Mouse (Mus musculus) liver, embryonic 11.5 days (tissue): ENCODE measurements around the gene Mosmo. TPM values are rescaled to one million over a fixed set of nuclear protein-coding genes. Genes with fewer than 3 reads are reported as not detected.

Source experiments
- ATAC-seq: fragments of 200-750 bp; cut with Nextera tagmentation; replicated peaks from 2 replicates; pipeline ENCODE4 v1.8.0; 2017; ENCODE audit warnings: moderate number of reproducible peaks, mild to moderate bottlenecking, moderate TSS enrichment, moderate library complexity; ENCODE audit not compliant: low FRiP score
- DNase-seq: peaks from one replicate; pipeline ENCODE4 v3.0.0-alpha.2; 2017; ENCODE audit warnings: low spot score
- H3K27ac ChIP-seq: fragments of 300-500 bp; sonication (generic); 2 replicates; pipeline ENCODE4 v1.5.1; 2014; ENCODE audit warnings: mild to moderate bottlenecking, low read depth, low read length, control low read depth
- H3K27me3 ChIP-seq: fragments of 300-500 bp; sonication (generic); replicated peaks from 2 replicates; pipeline ENCODE4 v1.6.1; 2014; ENCODE audit warnings: low read length, mixed read lengths; ENCODE audit not compliant: control insufficient read depth, insufficient read depth
- H3K36me3 ChIP-seq: fragments of 300-500 bp; sonication (generic); 2 replicates; pipeline ENCODE4 v1.6.1; 2014; ENCODE audit warnings: mild to moderate bottlenecking, low read length, moderate library complexity, mixed read lengths; ENCODE audit not compliant: control insufficient read depth, insufficient read depth
- H3K4me1 ChIP-seq: fragments of 300-500 bp; sonication (generic); replicated peaks from 2 replicates; pipeline ENCODE4 v1.6.1; 2014; ENCODE audit warnings: low read length, mixed read lengths; ENCODE audit not compliant: control insufficient read depth, insufficient read depth
- H3K4me2 ChIP-seq: fragments of 300-500 bp; sonication (generic); 2 replicates; pipeline ENCODE4 v1.6.1; 2014; ENCODE audit warnings: mild to moderate bottlenecking, control low read depth, moderate library complexity
- H3K4me3 ChIP-seq: fragments of 300-500 bp; sonication (generic); 2 replicates; pipeline ENCODE4 v1.5.1; 2014; ENCODE audit warnings: low read depth, low read length, control low read depth
- H3K9ac ChIP-seq: fragments of 300-500 bp; sonication (generic); 2 replicates; pipeline ENCODE4 v1.6.1; 2014; ENCODE audit warnings: low read depth, low read length, control low read depth
- H3K9me3 ChIP-seq: fragments of 300-500 bp; sonication (generic); 2 replicates; pipeline ENCODE4 v1.6.1; 2016; ENCODE audit warnings: low read length, inconsistent platforms, mixed read lengths; ENCODE audit not compliant: control insufficient read depth
- WGBS: fragments of 180-500 bp; shearing (Covaris S2); extraction: QIAGEN DNeasy Blood & Tissue Kit; methylation state at CpG from one replicate; pipeline ENCODE4 v1.1.7; 2014; 5-methylcytosine and 5-hydroxymethylcytosine counted together
- polyA plus RNA-seq: library from polyadenylated mRNA; unstranded; fragments of >200 nt; fragmentation: Nextera tagmentation; extraction: Ambion mirVana; gene quantifications from 2 replicates; pipeline ENCODE4 v1.2.1, GENCODE M21; 2014

The Mosmo gene
- 11.3 and 12.7 TPM in 2 replicates for polyA plus RNA-seq

DNA sequence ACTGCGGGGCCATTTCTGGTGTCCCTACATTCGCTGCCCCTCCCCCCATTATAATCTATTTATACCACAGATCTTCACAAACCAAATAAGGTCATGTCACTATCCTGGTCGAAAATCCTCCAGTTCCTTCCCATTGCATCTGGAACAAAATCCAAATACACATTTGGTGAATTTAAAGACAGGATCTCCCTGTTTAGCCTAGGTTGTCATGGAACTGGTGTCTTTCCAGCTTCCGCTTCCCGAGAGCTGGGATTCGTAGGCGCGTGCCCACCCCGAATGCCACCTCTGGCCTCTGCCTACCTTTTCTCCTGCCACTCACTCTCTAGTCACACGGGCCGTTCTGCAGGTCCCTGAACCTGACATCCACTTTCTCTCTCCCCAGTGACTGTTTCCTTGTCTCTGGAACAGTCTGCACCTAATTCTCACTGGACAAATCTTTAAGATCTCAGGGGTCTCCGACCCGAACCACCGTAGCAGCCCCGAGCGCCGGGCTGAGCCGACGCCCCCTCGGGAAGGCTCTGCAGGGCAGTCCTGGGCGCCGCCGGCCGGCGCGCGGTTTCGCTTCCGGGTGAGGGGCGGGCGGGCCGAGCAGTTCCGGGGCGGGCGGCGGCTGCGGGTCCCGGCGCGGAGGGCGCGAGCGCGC is at the start of gene Mosmo:
Gene Mosmo (plus strand): TSS at position 618 of the 643 bp plus-strand sequence.
- ATAC-seq: peak; percentile 92
- Histone ChIP-seq H3K9me3 (no peaks in the 10 kb centered on the region), H3K4me2 (peak within 1 kb of the TSS; percentile 95), H3K4me3 (peak within 1 kb of the TSS; percentile 91), H3K27me3 (no peaks in the 10 kb centered on the region), H3K9ac (peak within 1 kb of the TSS; percentile 87), H3K4me1 (peaks cover 46% of the 10 kb centered on the region), H3K27ac (peak within 1 kb of the TSS; percentile 80), H3K36me3 (no peaks in the 10 kb centered on the region)
- 1% methylated on average over 31 of the region's 44 CpGs for WGBS
- peak; percentile 83 for DNase-seq

DNA sequence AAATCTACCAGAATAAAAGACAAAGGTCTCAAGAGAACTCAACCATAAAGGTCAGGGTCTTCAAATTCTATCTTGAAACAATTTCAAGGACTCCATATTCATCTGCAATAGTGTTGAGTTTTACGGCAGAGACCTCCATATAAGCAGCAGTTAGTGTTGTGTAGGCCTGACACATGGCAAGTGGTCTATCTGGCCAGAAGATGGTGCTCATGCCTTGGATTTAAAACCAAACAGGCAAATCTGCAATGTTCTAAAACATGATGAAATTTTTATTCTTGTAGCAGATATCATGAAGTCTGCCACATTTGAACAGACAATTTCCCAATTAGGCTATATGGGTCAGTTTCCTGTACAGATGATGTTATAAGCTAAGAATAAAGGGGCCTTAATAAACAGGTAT is 44.9 kb upstream of the Mosmo start:
- DNase-seq (no peak), ATAC-seq (no peak)
- WGBS: 71% methylated on average over 1 of the region's 1 CpGs
- H3K27ac ChIP-seq: no peak overlapping the region
- no peaks in the 10 kb centered on the region for H3K9me3 ChIP-seq
- H3K36me3 ChIP-seq: no peaks in the 10 kb centered on the region
- H3K4me1 ChIP-seq: peaks cover 13% of the 10 kb centered on the region
- no peak overlapping the region for H3K9ac ChIP-seq
- H3K4me3 ChIP-seq: no peak overlapping the region
- H3K4me2 ChIP-seq: no peak overlapping the region
- no peaks in the 10 kb centered on the region for H3K27me3 ChIP-seq

DNA sequence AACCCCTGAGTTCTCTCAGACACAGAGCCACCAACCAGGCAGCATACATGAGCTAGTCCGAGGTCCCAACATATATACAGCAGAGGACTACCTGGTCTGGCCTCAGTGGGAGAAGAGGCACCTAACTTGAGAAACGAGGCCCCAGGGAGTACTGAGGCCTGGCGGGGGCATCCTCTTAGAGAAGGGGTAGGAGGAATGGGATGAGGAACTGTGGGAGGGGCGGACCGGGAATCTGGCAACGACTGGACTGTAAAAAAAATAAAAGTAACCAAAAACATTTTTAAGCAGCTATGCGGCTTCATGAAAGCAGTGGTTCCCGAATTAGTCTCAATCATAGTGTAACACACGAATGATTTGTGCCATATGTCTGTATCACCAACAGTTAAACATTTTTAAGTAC is 43.1 kb upstream of the Mosmo start:
- ATAC-seq: no peak
- H3K4me2 ChIP-seq: peak overlapping the region; percentile 91
- H3K4me1 ChIP-seq: peaks cover 13% of the 10 kb centered on the region
- H3K27me3 ChIP-seq: no peaks in the 10 kb centered on the region
- peak overlapping the region; percentile 96 for H3K9ac ChIP-seq
- peaks cover 6% of the 10 kb centered on the region for H3K36me3 ChIP-seq
- WGBS: 10% methylated on average over 9 of the region's 9 CpGs
- H3K9me3 ChIP-seq: no peaks in the 10 kb centered on the region
- peak overlapping the region; percentile 82; the same call in 1 of the 2 replicates for H3K27ac ChIP-seq
- DNase-seq: peak; percentile 46
- H3K4me3 ChIP-seq: peak overlapping the region; percentile 98

DNA sequence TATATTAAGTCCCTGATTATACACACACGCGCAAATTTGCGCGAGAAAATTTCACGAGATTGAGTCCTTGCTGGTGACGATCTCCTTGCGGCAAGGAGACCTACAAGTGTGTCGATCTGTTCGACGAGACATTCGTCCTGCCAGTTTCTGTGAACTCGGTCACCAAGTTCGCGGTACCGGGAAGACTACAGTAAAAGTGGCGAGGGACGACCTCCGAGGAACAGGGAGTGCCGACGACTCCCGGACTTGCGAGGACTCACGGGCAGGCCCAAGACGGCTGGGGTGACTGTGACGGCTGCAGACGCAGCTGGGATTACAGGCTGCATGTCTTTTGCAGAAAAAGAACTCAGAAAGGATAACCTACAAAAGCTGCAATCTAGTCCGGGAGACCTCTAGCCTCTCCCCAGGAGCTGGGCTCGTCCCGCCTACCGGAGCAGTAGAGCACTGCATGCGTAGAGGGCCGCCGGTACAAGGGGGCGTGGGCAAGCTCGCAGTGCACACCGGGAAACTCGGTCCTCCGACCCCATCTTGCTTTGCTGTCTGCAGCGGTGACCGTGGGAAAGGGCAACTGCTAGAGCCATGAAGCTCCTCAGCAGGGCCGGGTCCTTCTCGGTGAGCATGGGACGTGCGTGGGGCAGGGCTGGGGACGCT is 42.6 kb upstream of the Mosmo start, which contains the start of gene Uqcrc2:
Gene Uqcrc2 (plus strand): TSS at position 466 of the 651 bp plus-strand sequence.
- Histone ChIP-seq H3K9ac (peak within 1 kb of the TSS; percentile 96), H3K36me3 (peaks cover 9% of the 10 kb centered on the region), H3K4me2 (peak within 1 kb of the TSS; percentile 91), H3K4me3 (peak within 1 kb of the TSS; percentile 98), H3K27me3 (no peaks in the 10 kb centered on the region), H3K9me3 (no peaks in the 10 kb centered on the region), H3K4me1 (peaks cover 13% of the 10 kb centered on the region), H3K27ac (peak within 1 kb of the TSS; percentile 82)
- peak; percentile 100 for ATAC-seq
- under 1% methylated on average over 45 of the region's 45 CpGs for WGBS
- DNase-seq: peak; percentile 86

DNA sequence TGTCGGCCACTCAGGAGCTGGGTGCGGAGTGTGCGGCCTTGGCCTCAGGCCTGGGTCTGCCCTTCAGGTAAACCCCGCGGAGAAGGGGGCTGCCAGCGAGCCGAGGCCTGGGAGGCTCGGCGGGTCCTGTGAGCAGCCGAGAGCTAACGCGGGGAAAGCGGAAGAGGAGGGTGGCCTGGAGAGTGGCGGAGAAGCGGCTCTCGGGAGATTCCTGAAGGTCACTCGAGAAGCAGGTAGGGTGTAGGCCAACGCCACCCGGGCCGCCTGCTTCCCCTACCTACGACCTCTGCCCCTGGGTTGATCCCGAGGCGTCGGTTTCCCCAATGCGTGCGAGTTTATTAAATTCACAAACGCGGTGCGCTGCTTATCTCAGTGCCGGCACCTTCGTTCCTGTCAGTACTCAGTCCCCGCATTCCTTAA is 42.0 kb upstream of the Mosmo start:
- Histone ChIP-seq H3K27ac (peak overlapping the region; percentile 82), H3K4me3 (peak overlapping the region; percentile 98), H3K27me3 (no peaks in the 10 kb centered on the region), H3K9me3 (no peaks in the 10 kb centered on the region), H3K4me2 (peak overlapping the region; percentile 91), H3K36me3 (peaks cover 9% of the 10 kb centered on the region), H3K4me1 (peaks cover 13% of the 10 kb centered on the region), H3K9ac (peak overlapping the region; percentile 96)
- under 1% methylated on average over 32 of the region's 32 CpGs for WGBS
- ATAC-seq: peak; percentile 75
- no peak for DNase-seq

DNA sequence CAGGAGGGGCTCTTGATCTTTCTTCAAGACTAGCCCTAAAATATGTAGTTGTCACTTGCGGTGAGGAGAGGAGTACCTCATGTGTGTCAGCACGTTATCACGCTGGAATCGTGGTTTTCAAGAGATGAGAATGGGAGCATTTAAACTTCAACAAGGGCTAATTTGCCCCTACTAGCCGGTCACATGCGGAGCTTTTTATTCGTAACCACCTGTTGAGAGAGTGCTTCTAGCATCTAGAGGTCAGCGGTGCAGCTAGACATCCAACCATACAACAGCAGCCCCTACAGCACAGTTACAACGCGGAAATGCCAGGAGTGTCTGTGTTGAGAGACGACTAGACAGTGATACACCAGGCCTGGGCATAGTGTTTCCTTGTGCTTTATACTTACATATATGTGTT is 41.6 kb upstream of the Mosmo start:
- H3K4me3 ChIP-seq: peak overlapping the region; percentile 98
- peak overlapping the region; percentile 82; the same call in 1 of the 2 replicates for H3K27ac ChIP-seq
- 0 out of 2 replicates have a peak, but pooled peaks have one; percentile 11 for ATAC-seq
- 1% methylated on average over 11 of the region's 11 CpGs for WGBS
- no peaks in the 10 kb centered on the region for H3K27me3 ChIP-seq
- peaks cover 13% of the 10 kb centered on the region for H3K4me1 ChIP-seq
- H3K4me2 ChIP-seq: peak overlapping the region; percentile 91
- peaks cover 9% of the 10 kb centered on the region for H3K36me3 ChIP-seq
- no peaks in the 10 kb centered on the region for H3K9me3 ChIP-seq
- no peak for DNase-seq
- H3K9ac ChIP-seq: peak overlapping the region; percentile 96

DNA sequence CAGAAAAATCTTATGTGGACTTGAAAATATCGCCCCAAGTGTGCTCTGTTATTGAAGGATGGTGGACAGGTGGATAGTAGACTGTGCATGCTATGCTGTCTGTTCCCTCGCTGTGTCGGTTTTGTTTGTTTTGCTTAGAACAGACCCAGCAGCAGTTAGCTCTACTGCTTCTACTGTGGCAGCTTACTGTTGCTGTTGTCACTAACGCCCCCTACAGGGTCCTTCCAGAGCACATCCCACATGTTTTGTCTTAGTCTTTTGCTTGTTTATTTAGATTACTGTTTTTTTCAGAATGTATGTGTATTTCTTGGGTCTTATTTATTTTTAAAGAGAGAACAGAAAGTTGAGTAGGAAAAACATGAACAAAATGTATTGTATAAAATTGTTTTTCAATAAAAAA is 34.2 kb upstream of the Mosmo start:
- Histone ChIP-seq H3K4me3 (no peak overlapping the region), H3K36me3 (peaks cover 34% of the 10 kb centered on the region), H3K4me1 (no peaks in the 10 kb centered on the region), H3K27ac (no peak overlapping the region), H3K4me2 (no peak overlapping the region), H3K9me3 (no peaks in the 10 kb centered on the region), H3K9ac (no peak overlapping the region), H3K27me3 (no peaks in the 10 kb centered on the region)
- 74% methylated on average over 4 of the region's 4 CpGs for WGBS
- no peak for DNase-seq
- ATAC-seq: no peak

DNA sequence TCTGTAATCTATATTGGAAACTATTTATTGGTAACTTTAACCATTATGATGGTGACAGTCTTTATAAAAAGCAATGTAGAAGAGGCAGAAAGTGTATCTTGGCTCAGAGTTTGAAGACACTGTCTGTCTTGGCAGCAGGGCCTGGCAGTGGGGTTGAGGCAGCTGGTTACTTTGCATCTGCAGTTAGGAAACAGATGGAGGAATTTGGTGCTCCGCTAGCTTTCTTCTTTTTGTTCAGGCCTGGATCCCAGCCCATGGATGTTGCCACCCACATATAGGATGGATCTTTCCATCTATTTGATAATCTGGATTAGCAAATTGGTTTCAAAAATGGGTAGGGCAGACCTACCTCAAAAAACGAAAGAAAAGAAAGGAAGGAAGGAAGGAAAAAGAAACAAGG is 29.6 kb upstream of the Mosmo start:
- Histone ChIP-seq H3K36me3 (peaks cover 38% of the 10 kb centered on the region), H3K4me2 (no peak overlapping the region), H3K27ac (no peak overlapping the region), H3K4me3 (no peak overlapping the region), H3K9me3 (no peaks in the 10 kb centered on the region), H3K9ac (no peak overlapping the region), H3K4me1 (no peaks in the 10 kb centered on the region), H3K27me3 (no peaks in the 10 kb centered on the region)
- 79% methylated on average over 2 of the region's 2 CpGs for WGBS
- DNase-seq: no peak
- no peak for ATAC-seq
